Mouse (Mus musculus) forebrain, embryonic 16.5 days (tissue): ENCODE measurements at regions not wholly inside any gene's neighbourhood (a gene's known extent, or its start where the extent isn't known, plus 50 kb on each side); places are given as distances from the start of the nearest gene placed in this dataset.

Experiments used
- ATAC-seq: fragments of 200-750 bp; cut with Nextera tagmentation; 2 replicates; pipeline ENCODE4 v1.8.0; 2017; ENCODE audit warnings: mild to moderate bottlenecking, moderate library complexity
- H3K27ac ChIP-seq: fragments of 300-500 bp; sonication (generic); 2 replicates; pipeline ENCODE4 v1.5.1; 2014; ENCODE audit warnings: low read length, control low read depth
- H3K27me3 ChIP-seq: fragments of 300-500 bp; sonication (generic); replicated peaks from 2 replicates; pipeline ENCODE4 v1.6.1; 2014; ENCODE audit warnings: low read length; ENCODE audit not compliant: control insufficient read depth, insufficient read depth
- H3K36me3 ChIP-seq: fragments of 300-500 bp; sonication (generic); 2 replicates; pipeline ENCODE4 v1.6.1; 2014; ENCODE audit not compliant: control insufficient read depth, insufficient read depth
- H3K4me1 ChIP-seq: fragments of 300-500 bp; sonication (generic); replicated peaks from 2 replicates; pipeline ENCODE4 v1.6.1; 2014; ENCODE audit warnings: low read length; ENCODE audit not compliant: control insufficient read depth, insufficient read depth
- H3K4me2 ChIP-seq: fragments of 300-500 bp; sonication (generic); 2 replicates; pipeline ENCODE4 v1.6.1; 2014; ENCODE audit warnings: mild to moderate bottlenecking, low read length, control low read depth
- H3K4me3 ChIP-seq: fragments of 300-500 bp; sonication (generic); replicated peaks from 2 replicates; pipeline ENCODE4 v1.5.1; 2014; ENCODE audit warnings: mild to moderate bottlenecking, low read length, control low read depth
- H3K9ac ChIP-seq: fragments of 300-500 bp; sonication (generic); replicated peaks from 2 replicates; pipeline ENCODE4 v1.6.1; 2014; ENCODE audit warnings: low read depth, low read length, control low read depth
- H3K9me3 ChIP-seq: fragments of 300-500 bp; sonication (generic); 2 replicates; pipeline ENCODE4 v1.6.1; 2016; ENCODE audit warnings: low read length; ENCODE audit not compliant: control insufficient read depth
- WGBS: fragments of 180-500 bp; shearing (Covaris S2); extraction: QIAGEN DNeasy Blood & Tissue Kit; methylation state at CpG from one replicate; pipeline ENCODE4 v1.1.7; 2014; 5-methylcytosine and 5-hydroxymethylcytosine counted together

DNA sequence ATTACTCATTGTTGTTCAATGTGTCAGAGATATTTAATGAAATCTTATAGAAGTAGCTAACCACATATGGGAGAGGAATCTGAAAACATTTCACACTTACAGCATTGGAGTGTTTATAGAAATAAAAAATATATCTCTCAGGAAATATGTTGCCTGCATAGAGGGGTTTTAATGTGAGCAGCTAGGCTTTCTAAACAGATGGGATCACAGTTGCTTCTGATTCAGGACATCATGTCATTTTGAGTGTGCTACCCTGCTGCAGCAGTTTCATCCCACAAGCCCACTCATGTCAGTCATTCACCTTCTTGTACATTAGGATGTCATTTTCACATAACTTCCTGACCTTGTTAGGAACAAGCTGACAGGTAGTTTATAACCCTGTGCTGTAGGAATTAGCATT is 1973.4 kb downstream of the Olfm4 start:
- no peaks in the 10 kb centered on the region for H3K27me3 ChIP-seq
- no peaks in the 10 kb centered on the region for H3K4me1 ChIP-seq
- no peak overlapping the region for H3K9ac ChIP-seq
- no peak overlapping the region for H3K4me2 ChIP-seq
- peak; percentile 31; the same call in 1 of the 2 replicates for ATAC-seq
- no peaks in the 10 kb centered on the region for H3K9me3 ChIP-seq
- H3K27ac ChIP-seq, result no peak overlapping the region
- no peak overlapping the region for H3K4me3 ChIP-seq
- no peaks in the 10 kb centered on the region for H3K36me3 ChIP-seq

DNA sequence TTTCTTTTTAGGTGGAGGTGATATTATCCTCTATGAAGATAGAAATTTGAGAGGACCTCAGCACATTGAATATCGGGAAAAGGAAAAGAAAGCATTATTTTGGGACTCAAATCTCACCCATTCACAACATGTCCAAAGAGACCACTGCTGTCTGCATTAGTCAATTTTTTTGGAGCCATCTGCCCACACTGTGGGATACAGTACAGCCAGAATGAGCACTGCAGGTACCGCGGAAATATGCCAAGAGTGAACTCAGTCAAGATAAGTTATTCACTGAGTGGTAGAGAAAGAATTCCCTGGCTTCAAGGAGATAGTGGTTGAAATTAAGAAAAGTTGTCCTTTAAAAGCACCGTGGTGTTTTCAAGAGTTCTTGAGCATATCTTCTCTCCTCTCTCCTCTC is 2003.9 kb downstream of the Olfm4 start:
- Histone ChIP-seq H3K36me3 (no peaks in the 10 kb centered on the region), H3K4me3 (no peak overlapping the region), H3K27ac (no peak overlapping the region), H3K4me2 (no peak overlapping the region), H3K27me3 (no peaks in the 10 kb centered on the region), H3K9me3 (no peaks in the 10 kb centered on the region), H3K4me1 (no peaks in the 10 kb centered on the region), H3K9ac (no peak overlapping the region)
- WGBS, result 87% methylated on average over 4 of the region's 4 CpGs
- no peak for ATAC-seq

DNA sequence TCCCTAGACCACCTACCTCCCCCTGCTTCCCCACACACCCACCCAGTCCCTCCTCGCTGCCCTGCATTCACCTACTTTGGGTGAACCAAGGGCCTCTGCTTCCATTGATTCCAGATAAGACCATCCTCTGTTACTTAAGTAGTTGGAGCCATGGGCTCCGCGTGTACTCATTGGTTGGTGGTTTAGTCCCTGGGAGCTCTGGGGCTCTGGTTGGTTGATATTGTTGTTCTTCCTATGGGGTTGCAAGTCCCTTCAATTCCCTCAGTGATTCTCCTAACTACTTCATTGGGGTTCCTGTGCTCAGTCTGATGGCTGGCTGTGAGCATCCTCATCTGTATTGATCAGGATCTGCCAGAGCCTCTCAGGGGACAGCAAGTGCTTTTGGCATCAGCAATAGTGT is 2004.5 kb downstream of the Olfm4 start:
- Histone ChIP-seq H3K27ac (no peak overlapping the region), H3K4me2 (no peak overlapping the region), H3K9me3 (no peaks in the 10 kb centered on the region), H3K9ac (no peak overlapping the region), H3K4me3 (no peak overlapping the region), H3K36me3 (no peaks in the 10 kb centered on the region), H3K27me3 (no peaks in the 10 kb centered on the region), H3K4me1 (no peaks in the 10 kb centered on the region)
- 90% methylated on average over 3 of the region's 3 CpGs for WGBS
- ATAC-seq, result no peak

DNA sequence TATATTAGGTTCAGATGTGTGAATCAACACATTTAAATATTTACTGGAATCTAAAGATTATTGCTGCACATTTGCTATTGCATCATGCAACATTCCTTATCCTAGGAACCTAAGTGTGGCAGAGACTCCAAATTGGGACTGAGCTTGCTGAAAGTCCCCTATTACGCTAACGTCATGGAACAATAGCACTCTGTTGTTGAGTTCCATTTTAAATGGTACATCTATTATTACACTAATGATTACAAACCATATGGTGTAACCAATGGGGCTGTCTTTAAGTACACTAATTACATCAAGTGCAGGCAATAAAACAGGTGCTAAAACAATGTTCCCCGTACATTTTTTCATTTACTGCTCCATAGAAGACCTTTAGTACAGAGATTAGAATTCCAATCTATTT is 2018.9 kb downstream of the Olfm4 start:
- no peak overlapping the region for H3K27ac ChIP-seq
- no peak overlapping the region for H3K4me2 ChIP-seq
- no peaks in the 10 kb centered on the region for H3K27me3 ChIP-seq
- no peaks in the 10 kb centered on the region for H3K4me1 ChIP-seq
- no peak for ATAC-seq
- 27% methylated on average over 3 of the region's 3 CpGs for WGBS
- H3K9ac ChIP-seq, result no peak overlapping the region
- H3K4me3 ChIP-seq, result no peak overlapping the region
- H3K9me3 ChIP-seq, result no peaks in the 10 kb centered on the region
- no peaks in the 10 kb centered on the region for H3K36me3 ChIP-seq

- ATAC-seq, result no peak
- H3K9ac ChIP-seq, result no peak overlapping the region
- H3K4me1 ChIP-seq, result no peaks in the 10 kb centered on the region
- 84% methylated on average over 1 of the region's 1 CpGs for WGBS
- H3K9me3 ChIP-seq, result no peaks in the 10 kb centered on the region
- H3K4me2 ChIP-seq, result no peak overlapping the region
- no peak overlapping the region for H3K4me3 ChIP-seq
- H3K36me3 ChIP-seq, result no peaks in the 10 kb centered on the region
- H3K27ac ChIP-seq, result no peak overlapping the region
- H3K27me3 ChIP-seq, result no peaks in the 10 kb centered on the region
These were observed 2030.8 kb downstream of the Olfm4 start for GRCm38 (mm10) chr14:82014726-82015125.
